Comparison of ENCODE assay signal across 13 mouse cellular contexts in genomic region chr4:9748110-9748509, GRCm38 (mm10).
"Had no signal": no experiment of that assay in that cellular context is flagged by ENCODE, and none has a peak within 500 bp of the region (broad histone marks: within the 10 kb centered on the region; RNA-seq: fewer than 3 reads in every experiment).

No protein-coding gene starts in this region.

- H3K4me2 ChIP-seq: limb, embryonic 12.5 days; lung, embryonic 14.5 days; midbrain, embryonic 12.5 days had no signal

- ATAC-seq: intestine, embryonic 16.5 days had no signal

- DNase-seq: kidney, adult 2 months; kidney, postnatal 36 days; layer of hippocampus, adult 9-11 months; lung, embryonic 14.5 days; lung, postnatal 10 days; lung, postnatal 4 days; right cerebral cortex, adult 18-20 months; right cerebral cortex, postnatal 25 days; thymus, adult 18-20 months; thymus, postnatal 14 days had no signal

- H3K4me3 ChIP-seq: limb, embryonic 12.5 days; midbrain, embryonic 12.5 days had no signal

- H3K9ac ChIP-seq: limb, embryonic 12.5 days; lung, embryonic 14.5 days; midbrain, embryonic 12.5 days had no signal

- H3K36me3 ChIP-seq: limb, embryonic 12.5 days; midbrain, embryonic 12.5 days had no signal

- H3K27ac ChIP-seq: limb, embryonic 12.5 days; midbrain, embryonic 12.5 days had no signal

- H3K4me1 ChIP-seq: limb, embryonic 12.5 days; midbrain, embryonic 12.5 days had no signal

- H3K27me3 ChIP-seq: limb, embryonic 12.5 days; midbrain, embryonic 12.5 days had no signal

- H3K9me3 ChIP-seq: limb, embryonic 12.5 days; midbrain, embryonic 12.5 days had no signal
